Mouse (Mus musculus): ENCODE measurements at regions not wholly inside any gene's neighbourhood (a gene's known extent, or its start where the extent isn't known, plus 50 kb on each side); places are given as distances from the start of the nearest gene placed in this dataset.

DNA sequence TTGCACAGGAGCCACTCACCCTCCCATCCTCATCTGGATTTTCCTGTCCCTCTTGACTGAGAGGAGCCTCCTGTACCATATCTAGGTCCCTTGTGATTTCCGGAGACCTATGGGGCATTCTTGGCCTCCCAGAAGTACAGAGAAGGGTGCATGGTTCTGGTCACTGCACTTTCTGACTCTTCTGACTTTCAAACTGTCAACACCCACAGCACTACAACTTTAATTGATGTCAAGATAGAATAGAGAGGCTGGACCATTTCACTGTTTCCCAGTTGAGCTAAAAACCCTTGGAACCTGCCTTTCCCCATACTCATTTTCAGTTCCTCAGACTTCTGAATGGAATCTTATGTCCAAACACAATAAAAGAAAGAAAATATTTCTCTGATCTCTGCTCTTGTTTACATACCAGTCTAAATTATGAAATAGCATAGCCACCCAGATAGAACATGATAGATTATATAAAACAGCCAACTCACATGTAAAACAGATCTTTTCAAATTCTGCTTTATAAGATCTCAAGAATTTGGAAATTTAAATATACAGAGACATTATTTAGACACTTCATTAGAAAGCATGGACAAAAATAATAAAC lies 144.2 kb downstream of the Ptger3 start:
- no peak for DNase-seq (ENCODE audit: low spot score)

DNA sequence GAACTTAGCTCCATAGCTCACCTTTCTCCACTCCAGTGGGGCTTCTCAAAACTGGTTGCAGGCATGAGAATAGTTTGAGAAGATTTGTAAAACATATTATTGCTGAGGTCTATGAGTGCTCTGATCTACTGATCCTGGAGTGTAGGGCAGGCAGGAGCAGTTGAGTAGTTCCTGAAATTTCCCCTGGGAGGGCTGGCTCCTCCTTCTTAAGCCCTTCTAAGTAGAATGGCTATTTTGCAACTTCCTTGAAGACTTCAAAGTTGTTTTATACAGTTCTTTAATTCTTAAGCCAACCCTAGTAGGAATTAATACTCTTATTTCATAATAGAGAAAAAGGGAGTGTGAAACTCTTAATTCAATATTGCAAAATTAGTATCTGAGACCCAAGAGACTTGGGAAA lies 133.3 kb downstream of the Ptger3 start:
- DNase-seq (ENCODE audit: low spot score), result no peak

DNA sequence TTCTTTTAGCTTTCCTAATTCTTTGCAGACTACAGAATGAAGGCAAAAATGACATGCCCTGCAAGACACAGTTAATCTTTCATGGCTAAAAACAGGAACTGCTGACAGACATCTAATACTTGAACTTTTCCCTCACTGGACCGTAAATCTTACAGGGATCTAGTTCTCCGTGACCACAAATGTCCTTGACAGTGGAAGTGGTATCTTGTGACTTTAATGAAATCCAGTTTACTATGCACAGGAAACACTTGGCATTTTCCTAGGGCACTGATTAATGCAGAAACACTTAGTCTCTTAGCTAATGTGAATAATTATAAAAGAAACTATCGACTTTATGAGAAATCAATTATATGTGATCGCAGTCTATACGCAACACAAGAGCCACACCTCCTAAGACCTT lies 131.8 kb downstream of the Ptger3 start:
- DNase-seq (ENCODE audit: low spot score), result no peak

DNA sequence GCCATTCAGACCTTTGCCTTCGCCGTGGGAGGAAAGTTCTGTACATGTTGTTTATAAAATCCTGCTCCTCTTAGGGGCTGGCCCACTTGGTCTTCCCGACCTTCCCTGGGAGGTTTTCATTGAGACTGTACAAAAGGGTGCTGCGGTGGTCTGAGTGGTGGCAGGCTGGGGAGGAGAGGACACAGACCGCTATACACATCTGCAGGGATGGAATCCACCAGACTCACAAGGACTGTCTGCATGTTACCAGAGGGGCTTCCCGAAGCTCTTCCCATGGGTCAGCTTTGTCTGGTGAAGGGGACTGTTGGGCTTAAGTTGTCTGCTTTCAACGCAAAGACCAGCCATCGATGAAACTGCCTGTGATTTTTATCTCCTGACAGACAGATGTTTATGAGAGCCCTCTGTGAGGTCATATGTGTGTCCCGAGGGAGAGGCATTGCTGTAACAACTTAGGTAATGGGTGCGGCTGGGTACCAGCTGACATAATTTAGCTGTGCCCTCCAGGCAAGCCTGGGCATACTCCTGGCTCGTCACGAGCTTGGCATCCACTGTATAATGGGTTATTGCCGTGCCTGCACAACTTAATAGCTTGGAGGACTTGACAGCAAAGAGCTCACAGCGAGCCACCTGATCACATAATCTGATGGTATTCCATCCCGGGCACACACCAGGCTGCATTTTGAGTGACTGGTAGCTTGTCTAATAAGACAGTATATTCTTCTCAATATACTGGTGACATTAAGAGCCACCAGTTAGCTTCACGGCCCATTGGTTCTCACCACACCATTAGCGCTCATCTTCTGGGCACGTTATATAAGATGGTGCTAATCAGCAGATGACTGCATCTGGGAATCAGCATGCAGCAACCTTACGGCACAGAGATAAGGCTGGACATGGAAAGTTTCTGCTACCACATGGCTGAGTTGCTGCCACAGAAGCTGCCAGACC lies 128.7 kb downstream of the Ptger3 start:
- no peak for DNase-seq (ENCODE audit: low spot score)

Measured in ovary, postnatal 14 days (tissue).